Mouse (Mus musculus) left cerebral cortex, postnatal 25 days (tissue): ENCODE data around the gene Mreg. TPM values are rescaled to one million over a fixed set of nuclear protein-coding genes. Genes with fewer than 3 reads are reported as not detected.
"Not testable (repeated sequence)": the region's sequence is repeated elsewhere in the genome, so short reads cannot be mapped to it uniquely, and the experiment has no call there.

Source experiments
- DNase-seq, 2 experiments: peaks; one replicate each; pipeline ENCODE4 v3.0.0; 2022; ENCODE audit warnings: low spot score in 2 of 2, mixed read lengths in 1 of 2
- intact Hi-C: fragments of 180-260 bp; cut with DNase I; formaldehyde crosslinking; loops from one replicate; pipeline ENCODE4 v1.15.1; 2025
- total RNA-seq, 2 experiments: library from RNA; stranded (reverse); gene quantifications; 2 replicates each; pipeline ENCODE4 v1.2.3; 2021

The Mreg gene
- total RNA-seq, 2 experiments from 2014 or later = 3.5 to 4.6 TPM

- no peak for DNase-seq
- intact Hi-C loops = no loop called here
These were observed 16.9 kb upstream of the Mreg start for GRCm38 (mm10) chr1:72228974-72229373.

GRCm38 (mm10) chr1:72227546-72227945 is 15.4 kb upstream of the Mreg start:
- intact Hi-C loops = no loop called here
- no peak for DNase-seq

- intact Hi-C loops = no loop called here
These were observed 14.9 kb upstream of the Mreg start for GRCm38 (mm10) chr1:72226887-72227481.

GRCm38 (mm10) chr1:72226172-72226886 is 14.2 kb upstream of the Mreg start:
- DNase-seq = peak in 1 of 2 experiments; percentile 62
- intact Hi-C loops = no loop called here

More at GRCm38 (mm10) chr1:72226887-72227481, 14.9 kb upstream of the Mreg start:
- DNase-seq = no peak

GRCm38 (mm10) chr1:72225720-72226171 is 13.6 kb upstream of the Mreg start:
- peak; percentile 76 to 82 for DNase-seq
- intact Hi-C loops = not testable (repeated sequence)

- intact Hi-C loops = no loop called here
- DNase-seq = no peak
These were observed 13.1 kb upstream of the Mreg start for GRCm38 (mm10) chr1:72225054-72225718.

GRCm38 (mm10) chr1:72220008-72220407 is 7.9 kb upstream of the Mreg start:
- intact Hi-C loops = no loop called here
- peak; percentile 44 to 72 for DNase-seq

GRCm38 (mm10) chr1:72219116-72219515 is 7.0 kb upstream of the Mreg start:
- intact Hi-C loops = no loop called here
- DNase-seq = no peak

GRCm38 (mm10) chr1:72218626-72219025 is 6.5 kb upstream of the Mreg start:
- intact Hi-C loops = no loop called here
- DNase-seq = no peak

GRCm38 (mm10) chr1:72216761-72217160 is 4.7 kb upstream of the Mreg start:
- DNase-seq = no peak
- intact Hi-C loops = no loop called here

GRCm38 (mm10) chr1:72215174-72215573 is 3.1 kb upstream of the Mreg start:
- DNase-seq = no peak
- intact Hi-C loops = no loop called here

GRCm38 (mm10) chr1:72214470-72214961 is 2.4 kb upstream of the Mreg start:
- no peak for DNase-seq

GRCm38 (mm10) chr1:72213954-72214353 is 1.8 kb upstream of the Mreg start:
- intact Hi-C loops = no loop called here
- DNase-seq = no peak

More at GRCm38 (mm10) chr1:72214470-72214961, 2.4 kb upstream of the Mreg start:
- intact Hi-C loops = no loop called here

GRCm38 (mm10) chr1:72210803-72211679 is 1.1 kb downstream of the Mreg start:
- DNase-seq = no peak
- intact Hi-C loops = no loop called here

GRCm38 (mm10) chr1:72208095-72208494 is 4.0 kb downstream of the Mreg start:
- DNase-seq = no peak
- intact Hi-C loops = no loop called here

GRCm38 (mm10) chr1:72205113-72205512 is 7.0 kb downstream of the Mreg start:
- DNase-seq = no peak
- intact Hi-C loops = no loop called here

- DNase-seq = no peak
- intact Hi-C loops = no loop called here
These were observed 8.9 kb downstream of the Mreg start for GRCm38 (mm10) chr1:72203204-72203603.

- no peak for DNase-seq
- intact Hi-C loops = no loop called here
These were observed 9.4 kb downstream of the Mreg start for GRCm38 (mm10) chr1:72202705-72203104.

- no peak for DNase-seq
- intact Hi-C loops = no loop called here
These were observed 10.0 kb downstream of the Mreg start for GRCm38 (mm10) chr1:72202068-72202467.

- intact Hi-C loops = no loop called here
These were observed 11.0 kb downstream of the Mreg start for GRCm38 (mm10) chr1:72201126-72201525.

More at GRCm38 (mm10) chr1:72201126-72201525, 11.0 kb downstream of the Mreg start:
- DNase-seq = no peak
